Mouse (Mus musculus) urinary bladder, postnatal 36 days (tissue): Measurements from ENCODE around the gene Samt4.
"Not testable (repeated sequence)": the region's sequence is repeated elsewhere in the genome, so short reads cannot be mapped to it uniquely, and the experiment has no call there.

Experiments used
- DNase-seq, 2 experiments: peaks; one replicate each; pipeline ENCODE4 v3.0.0; 2022; ENCODE audit warnings: low spot score in 2 of 2, mixed read lengths in 1 of 2

The Samt4 gene

DNA sequence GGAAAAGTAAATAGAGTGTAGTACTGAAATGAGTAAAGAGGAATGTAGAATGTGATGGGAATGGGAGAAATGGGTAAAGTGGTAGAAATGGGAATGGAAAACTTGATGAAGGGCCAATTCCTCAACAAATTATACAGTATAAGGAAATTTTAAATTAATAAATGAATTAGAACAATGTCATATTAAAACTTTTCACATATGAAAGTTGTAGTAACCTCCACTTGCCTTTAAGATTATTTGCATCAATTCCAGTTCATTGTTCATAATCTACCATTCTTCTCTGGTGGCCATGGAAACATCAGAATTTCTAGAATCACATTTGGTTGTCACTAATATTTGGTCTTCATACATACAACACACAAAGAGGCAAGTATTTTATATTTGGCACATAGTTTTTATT lies at the start of gene Samt4:
Gene Samt4 (plus strand): TSS at position 301 of the 400 bp plus-strand sequence.
- no peak for DNase-seq

DNA sequence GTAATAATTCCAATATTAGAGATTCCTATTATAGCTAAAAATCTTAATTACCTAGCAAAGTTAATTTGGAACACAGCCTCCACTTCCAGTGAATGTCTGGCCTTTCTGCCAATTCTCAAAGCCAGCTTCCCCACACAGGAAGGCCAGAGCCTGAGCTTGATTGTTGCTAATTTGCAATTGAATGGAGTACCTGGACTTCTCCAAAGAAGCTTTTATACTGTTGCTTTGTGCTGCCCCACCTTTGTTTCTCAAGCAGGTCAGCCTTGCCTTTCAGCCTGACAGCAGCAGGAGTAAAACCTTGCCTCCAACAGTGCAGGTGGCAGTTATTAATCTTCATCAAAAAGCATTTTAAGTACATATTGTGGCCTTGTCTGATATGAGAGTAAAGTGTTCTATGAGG lies 38.1 kb upstream of the Samt4 start:
- DNase-seq: not testable (repeated sequence)

DNA sequence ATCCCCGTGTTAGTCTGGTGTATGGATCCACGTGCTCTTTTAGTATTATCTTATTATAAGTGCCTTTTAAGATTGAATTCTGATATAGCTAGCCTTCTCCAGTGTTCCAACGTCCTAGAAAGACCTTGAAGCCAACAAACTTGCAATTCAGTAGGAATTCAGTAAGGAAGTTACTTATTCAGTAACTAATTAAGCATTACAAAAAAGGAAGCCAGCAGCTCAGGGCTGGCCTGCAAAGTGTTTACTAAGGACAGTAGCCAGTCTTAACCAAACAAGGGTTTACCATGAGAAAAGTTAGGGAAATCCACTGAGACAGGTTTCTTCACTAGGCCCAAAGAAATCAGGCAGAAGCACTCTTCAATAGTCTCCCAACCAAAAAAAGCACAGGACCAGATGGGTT lies 13.4 kb upstream of the Samt4 start:
- DNase-seq: not testable (repeated sequence)
